Mouse (Mus musculus) cerebellum, postnatal 14 days (tissue): Measurements from ENCODE around the gene Spryd7.

Source experiments
- DNase-seq, 2 experiments: peaks; one replicate each; pipeline ENCODE4 v3.0.0; 2021; ENCODE audit warnings: mixed read lengths in 2 of 2

Spryd7 gene

GRCm38 (mm10) chr14:61535811-61536210 lies 20.9 kb downstream of the Spryd7 start:
- no peak for DNase-seq

- no peak for DNase-seq
These were observed 25.7 kb downstream of the Spryd7 start for GRCm38 (mm10) chr14:61530966-61531365.

- DNase-seq: no peak
These were observed 26.3 kb downstream of the Spryd7 start for GRCm38 (mm10) chr14:61530396-61530795.

GRCm38 (mm10) chr14:61529533-61529932 lies 27.2 kb downstream of the Spryd7 start:
- no peak for DNase-seq

- no peak for DNase-seq
These were observed 30.7 kb downstream of the Spryd7 start for GRCm38 (mm10) chr14:61526006-61526405.

- no peak for DNase-seq
These were observed 32.9 kb downstream of the Spryd7 start for GRCm38 (mm10) chr14:61523821-61524220.

- DNase-seq: no peak
These were observed 37.8 kb downstream of the Spryd7 start for GRCm38 (mm10) chr14:61518659-61519480.

- no peak for DNase-seq
These were observed 39.9 kb downstream of the Spryd7 start for GRCm38 (mm10) chr14:61516471-61517426.

- no peak for DNase-seq
These were observed 45.2 kb downstream of the Spryd7 start for GRCm38 (mm10) chr14:61511494-61511893.

- DNase-seq: peak; percentile 84 to 85
These were observed 58.8 kb downstream of the Spryd7 start for GRCm38 (mm10) chr14:61497716-61498490.

GRCm38 (mm10) chr14:61493511-61494135 lies 63.1 kb downstream of the Spryd7 start:
- DNase-seq: peak; percentile 55 to 64
